Mouse (Mus musculus): ENCODE results near the gene Ccr5.
"Not testable (repeated sequence)": the region's sequence is repeated elsewhere in the genome, so short reads cannot be mapped to it uniquely, and the experiment has no call there.

The Ccr5 gene

GRCm38 (mm10) chr9:124121387-124122184 lies at the start of gene Ccr5:
Gene Ccr5, plus strand, starts transcription at chr9:124121543.
- no peak for DNase-seq (ENCODE audit: low spot score)

- DNase-seq (ENCODE audit: low spot score): no peak
Observed at GRCm38 (mm10) chr9:124079803-124080202, 41.5 kb upstream of the Ccr5 start.

- DNase-seq (ENCODE audit: low spot score): not testable (repeated sequence)
Observed at GRCm38 (mm10) chr9:124080471-124080870, 40.9 kb upstream of the Ccr5 start.

DNA sequence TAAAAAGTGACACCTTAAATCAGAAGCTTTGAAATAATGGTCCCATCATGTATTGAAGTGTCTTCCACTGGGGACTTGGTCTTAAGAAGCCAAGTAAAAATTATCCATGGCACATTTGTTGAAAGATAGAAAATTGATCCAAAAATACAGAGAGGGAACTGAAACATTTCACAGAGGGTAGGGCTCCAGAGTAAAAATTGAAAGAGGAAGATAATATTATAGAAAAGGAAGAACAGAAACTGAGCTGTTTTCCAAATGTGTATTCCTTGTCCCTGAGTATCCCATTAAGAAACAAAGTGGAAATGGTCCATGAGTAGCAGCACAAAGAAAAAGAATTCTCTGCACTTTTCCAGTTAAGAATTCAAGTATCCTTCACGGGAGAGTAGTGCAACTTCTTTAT lies 30.9 kb upstream of the Ccr5 start:
- DNase-seq (ENCODE audit: low spot score): no peak

DNA sequence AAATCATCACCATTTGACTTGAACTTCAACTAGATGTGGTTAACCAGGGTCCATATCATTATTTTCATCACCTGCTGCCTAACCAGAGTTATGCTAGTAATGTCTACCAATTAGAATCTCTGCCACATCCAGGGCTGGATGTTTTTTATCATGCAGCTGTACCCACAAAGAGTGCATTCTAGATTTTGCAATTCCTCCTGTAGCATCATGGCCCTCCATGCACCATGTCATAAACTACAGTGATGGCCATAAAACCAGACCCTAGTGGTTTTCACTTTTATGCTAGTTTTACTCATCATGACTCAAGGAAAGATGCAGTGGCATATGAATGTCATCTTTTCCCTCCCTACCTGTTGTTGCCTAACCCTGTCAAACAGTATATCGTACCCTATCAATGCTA lies 22.2 kb upstream of the Ccr5 start:
- DNase-seq (ENCODE audit: low spot score): no peak

DNA sequence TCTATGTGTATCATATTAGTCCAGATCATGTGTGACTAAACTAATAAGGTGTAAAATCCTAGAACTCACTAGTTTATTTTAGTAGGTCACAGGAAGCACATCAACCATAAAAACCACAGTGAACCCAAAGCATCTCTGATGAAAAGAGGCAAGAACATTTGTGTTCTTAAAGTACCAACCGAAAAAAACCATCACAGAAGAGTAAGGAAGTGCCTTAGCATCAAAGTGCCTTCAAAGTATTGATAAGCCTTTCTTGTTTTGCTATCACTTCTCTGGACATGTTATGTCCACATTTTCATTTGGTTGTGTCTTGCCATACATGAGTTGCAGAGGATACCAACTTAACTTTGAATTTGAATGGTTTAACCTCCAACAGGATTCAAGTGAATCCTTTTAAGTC lies 21.0 kb upstream of the Ccr5 start:
- DNase-seq (ENCODE audit: low spot score): no peak

DNA sequence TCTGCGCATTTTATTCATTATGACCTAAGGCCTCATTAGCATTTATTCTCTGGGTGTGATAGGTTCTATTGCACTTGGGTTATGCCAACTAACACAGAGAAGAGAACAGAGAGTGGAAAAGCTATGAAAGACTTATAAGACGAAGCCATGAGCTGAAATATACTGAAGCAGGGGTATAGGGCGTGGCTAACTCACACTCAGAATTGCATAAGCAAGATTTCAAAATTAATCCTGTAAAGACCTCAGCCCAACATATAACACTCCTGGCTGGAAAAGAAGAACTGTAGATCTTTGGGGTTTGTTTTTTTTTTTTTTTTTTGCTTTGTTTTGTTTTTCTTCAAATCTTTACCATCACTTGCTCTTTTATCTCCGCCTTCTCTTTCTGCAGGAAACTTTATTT lies 19.6 kb upstream of the Ccr5 start, which contains the start of gene Ccr2:
TSS of gene Ccr2 (plus strand) at position 228 of the 400 bp plus-strand sequence.
- no peak for DNase-seq (ENCODE audit: low spot score)

GRCm38 (mm10) chr9:124103199-124103598 lies 18.1 kb upstream of the Ccr5 start:
- DNase-seq (ENCODE audit: low spot score): no peak

GRCm38 (mm10) chr9:124105196-124105595 lies 16.1 kb upstream of the Ccr5 start:
- DNase-seq (ENCODE audit: low spot score): no peak

- DNase-seq (ENCODE audit: low spot score): no peak
Observed at GRCm38 (mm10) chr9:124107232-124107631, 14.1 kb upstream of the Ccr5 start.

GRCm38 (mm10) chr9:124108356-124109127 lies 12.8 kb upstream of the Ccr5 start:
- DNase-seq (ENCODE audit: low spot score): no peak

DNA sequence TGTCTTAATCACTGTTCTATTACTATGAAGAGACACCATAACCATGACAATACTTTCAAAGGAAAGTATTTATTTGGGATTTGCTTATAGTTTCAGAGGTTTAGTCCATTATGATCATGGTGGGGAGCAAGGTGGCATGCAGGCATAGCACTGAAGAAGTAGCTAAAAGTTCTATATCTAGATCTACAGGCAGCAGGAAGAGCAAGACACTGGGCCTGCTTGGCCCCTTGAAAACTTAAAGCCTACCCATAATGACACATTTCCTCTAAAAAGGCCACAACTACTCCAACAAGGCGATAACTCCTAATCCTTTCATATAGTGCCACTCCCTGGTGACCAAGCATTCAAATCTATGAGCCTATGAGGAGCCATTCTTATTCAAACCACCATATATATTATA lies 9.3 kb upstream of the Ccr5 start:
- no peak for DNase-seq (ENCODE audit: low spot score)

DNA sequence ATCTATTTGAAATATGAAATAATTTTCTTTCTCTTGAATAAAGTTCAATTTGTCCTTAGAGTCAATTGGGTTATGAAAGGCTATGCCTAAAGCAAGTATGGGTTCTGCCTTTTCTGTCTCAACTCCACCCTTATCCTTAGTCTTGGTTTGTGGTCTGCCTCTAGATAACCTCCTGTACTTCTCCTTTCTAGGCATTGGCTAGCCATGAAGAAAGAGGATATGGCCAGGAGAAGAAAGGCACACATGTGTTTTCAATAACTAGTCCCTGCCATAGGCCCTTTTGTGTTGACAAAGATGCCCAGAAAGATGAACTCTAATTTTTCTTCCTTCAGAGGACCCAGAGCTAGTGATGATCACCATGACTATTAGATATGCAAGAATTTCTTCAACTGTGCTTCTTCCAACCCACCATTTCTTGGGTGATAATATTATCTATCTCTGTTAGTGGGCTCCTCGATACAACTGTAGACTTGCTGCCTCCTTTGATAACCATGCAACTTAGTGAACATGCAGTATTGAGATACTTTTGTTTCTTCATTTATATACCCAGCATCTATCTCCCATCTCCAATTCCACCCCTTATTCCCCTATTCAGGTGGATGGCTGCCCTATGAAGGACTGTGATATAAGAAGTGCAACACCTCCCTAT lies 8.6 kb upstream of the Ccr5 start:
- DNase-seq (ENCODE audit: low spot score): no peak

GRCm38 (mm10) chr9:124113777-124114176 lies 7.6 kb upstream of the Ccr5 start:
- DNase-seq (ENCODE audit: low spot score): no peak

DNA sequence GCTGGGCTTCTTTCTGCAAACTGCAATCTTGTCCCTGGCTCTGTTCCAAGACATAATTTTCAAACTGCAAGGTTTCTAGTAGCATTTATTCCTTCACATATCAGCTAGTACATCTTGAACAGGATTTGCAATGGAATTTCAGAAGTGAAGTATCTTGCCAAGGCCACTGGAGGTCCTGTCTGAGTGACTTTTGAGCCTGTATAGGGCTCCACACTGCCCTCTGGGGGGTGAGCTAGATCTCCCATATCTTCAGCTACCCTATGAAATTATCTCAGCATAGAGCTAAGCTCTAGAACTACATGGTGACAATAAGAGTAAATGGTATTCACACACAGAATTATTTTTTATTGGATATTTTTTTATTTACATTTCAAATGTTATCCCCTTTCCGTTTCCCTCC lies 2.9 kb upstream of the Ccr5 start:
- DNase-seq (ENCODE audit: low spot score): peak; percentile 24

GRCm38 (mm10) chr9:124125576-124125975 lies 4.2 kb downstream of the Ccr5 start:
- DNase-seq (ENCODE audit: low spot score): no peak

DNA sequence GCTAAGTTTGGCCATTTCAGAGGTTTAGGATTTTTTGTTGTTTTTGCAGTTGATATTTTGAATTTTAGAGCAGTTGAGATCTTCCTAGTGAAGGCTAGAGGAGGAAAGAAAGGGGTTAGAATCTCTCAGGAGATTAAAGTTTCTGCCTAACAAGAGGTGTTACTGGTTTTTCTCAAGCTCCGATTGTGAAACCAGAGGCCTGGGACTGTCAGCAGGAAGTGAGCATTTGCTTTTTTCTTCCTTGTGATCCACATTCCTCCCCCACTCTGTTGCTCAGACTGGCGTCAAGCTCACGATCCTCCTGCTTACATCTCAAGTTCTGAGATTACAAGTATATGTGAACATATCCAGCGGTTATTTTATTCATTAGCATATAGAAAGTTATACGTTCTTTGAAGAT lies 5.0 kb downstream of the Ccr5 start:
- no peak for DNase-seq (ENCODE audit: low spot score)

DNA sequence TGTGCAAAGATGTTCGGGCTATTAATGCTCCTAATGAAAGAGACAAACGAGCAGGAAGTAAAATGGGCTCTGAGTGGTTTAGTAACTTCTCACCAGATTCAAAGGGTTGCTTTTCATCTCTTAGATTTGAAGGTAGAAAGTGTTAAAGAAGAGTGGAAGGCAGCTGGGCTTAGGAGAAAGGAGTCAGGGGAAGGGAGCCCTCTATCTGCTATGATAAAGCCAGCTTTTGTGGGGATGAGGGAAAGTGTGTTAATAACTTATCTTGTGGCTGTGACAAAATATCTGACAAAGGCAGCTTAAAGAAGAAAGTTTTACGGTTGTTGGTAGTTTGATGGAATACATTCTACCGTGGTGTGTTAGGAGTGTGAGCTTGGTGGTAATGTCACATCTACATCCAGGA lies 6.1 kb downstream of the Ccr5 start:
- DNase-seq (ENCODE audit: low spot score): no peak

DNA sequence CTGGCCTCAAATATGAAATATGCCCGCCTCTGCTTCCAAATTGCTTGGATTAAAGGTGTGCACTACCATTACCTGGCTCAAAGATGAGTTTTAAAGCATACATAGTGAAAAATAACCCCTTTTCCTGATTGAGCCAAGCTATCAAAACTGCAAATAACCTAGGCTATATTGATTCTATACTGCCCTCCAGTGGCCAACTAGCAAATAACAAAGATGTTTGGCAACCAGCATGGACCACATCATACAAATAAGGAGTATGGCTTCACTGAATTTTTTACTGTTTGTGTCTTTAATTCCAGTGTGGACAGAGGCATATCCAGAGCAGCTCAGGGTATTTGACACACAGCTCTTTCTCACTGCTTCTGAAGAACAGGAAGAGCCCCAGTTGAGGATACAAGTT lies 7.0 kb downstream of the Ccr5 start:
- peak; percentile 76 for DNase-seq (ENCODE audit: low spot score)

DNA sequence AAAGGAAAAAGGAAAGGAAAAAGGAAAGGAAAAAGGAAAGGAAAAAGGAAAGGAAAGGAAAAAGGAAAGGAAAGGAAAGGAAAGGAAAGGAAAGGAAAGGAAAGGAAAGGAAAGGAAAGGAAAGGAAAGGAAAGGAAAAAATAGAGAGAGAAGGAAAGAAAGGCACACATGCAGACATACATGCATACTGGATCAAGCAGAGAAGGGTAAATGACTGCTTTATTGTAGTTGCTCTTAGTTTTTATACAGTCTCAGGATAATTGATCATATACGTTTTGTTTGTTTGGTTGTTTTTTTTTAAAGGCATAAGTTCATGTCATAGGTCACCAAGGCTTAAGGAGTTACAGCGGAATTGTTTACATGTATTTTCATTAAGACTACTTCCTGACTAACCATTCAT lies 11.6 kb downstream of the Ccr5 start:
- not testable (repeated sequence) for DNase-seq (ENCODE audit: low spot score)

DNA sequence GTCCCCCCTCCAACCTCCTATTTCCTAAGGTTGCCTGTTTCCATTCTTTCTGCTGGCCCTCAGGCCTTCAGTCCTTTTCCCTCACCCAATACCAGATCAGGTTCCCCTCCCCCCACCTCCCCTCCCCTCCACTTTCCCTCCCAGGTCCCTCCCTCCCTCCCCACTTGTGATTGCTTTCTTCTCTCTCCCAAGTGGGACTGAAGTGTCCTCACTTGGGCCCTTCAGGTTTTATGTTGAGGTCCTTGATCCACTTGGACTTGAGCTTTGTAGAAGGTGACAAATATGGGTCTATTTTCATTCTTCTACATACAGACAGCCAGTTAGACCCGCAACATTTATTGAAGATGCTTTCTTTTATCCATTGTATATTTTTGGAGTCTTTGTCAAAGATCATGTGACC lies 13.6 kb downstream of the Ccr5 start:
- DNase-seq (ENCODE audit: low spot score): not testable (repeated sequence)

GRCm38 (mm10) chr9:124137619-124138018 lies 16.3 kb downstream of the Ccr5 start:
- no peak for DNase-seq (ENCODE audit: low spot score)
